Mouse (Mus musculus) forebrain, embryonic 12.5 days (tissue): ENCODE measurements at regions not wholly inside any gene's neighbourhood (a gene's known extent, or its start where the extent isn't known, plus 50 kb on each side); places are given as distances from the start of the nearest gene placed in this dataset.

Experiments used
- ATAC-seq: fragments of 200-750 bp; cut with Nextera tagmentation; 2 replicates; pipeline ENCODE4 v1.8.0; 2017; ENCODE audit warnings: moderate TSS enrichment; ENCODE audit not compliant: low FRiP score
- H3K27ac ChIP-seq: fragments of 300-500 bp; sonication (generic); 2 replicates; pipeline ENCODE4 v1.5.1; 2016; ENCODE audit warnings: mild to moderate bottlenecking
- H3K27me3 ChIP-seq: fragments of 300-500 bp; sonication (generic); 2 replicates; pipeline ENCODE4 v1.6.1; 2016; ENCODE audit warnings: mild to moderate bottlenecking
- H3K36me3 ChIP-seq: fragments of 300-500 bp; sonication (generic); replicated peaks from 2 replicates; pipeline ENCODE4 v1.6.1; 2016; ENCODE audit warnings: mild to moderate bottlenecking
- H3K4me1 ChIP-seq: fragments of 300-500 bp; sonication (generic); 2 replicates; pipeline ENCODE4 v1.6.1; 2016
- H3K4me2 ChIP-seq: fragments of 300-500 bp; sonication (generic); 2 replicates; pipeline ENCODE4 v1.6.1; 2016; ENCODE audit warnings: mild to moderate bottlenecking, moderate library complexity
- H3K4me3 ChIP-seq: fragments of 300-500 bp; sonication (generic); replicated peaks from 2 replicates; pipeline ENCODE4 v1.5.1; 2016; ENCODE audit warnings: mild to moderate bottlenecking
- H3K9ac ChIP-seq: fragments of 300-500 bp; sonication (generic); 2 replicates; pipeline ENCODE4 v1.6.1; 2016; ENCODE audit warnings: mild to moderate bottlenecking
- H3K9me3 ChIP-seq: fragments of 300-500 bp; sonication (generic); 2 replicates; pipeline ENCODE4 v1.6.1; 2016
- WGBS: fragments of 180-500 bp; shearing (Covaris S2); methylation state at CpG from one replicate; pipeline ENCODE4 v1.1.7; 2016; 5-methylcytosine and 5-hydroxymethylcytosine counted together

DNA sequence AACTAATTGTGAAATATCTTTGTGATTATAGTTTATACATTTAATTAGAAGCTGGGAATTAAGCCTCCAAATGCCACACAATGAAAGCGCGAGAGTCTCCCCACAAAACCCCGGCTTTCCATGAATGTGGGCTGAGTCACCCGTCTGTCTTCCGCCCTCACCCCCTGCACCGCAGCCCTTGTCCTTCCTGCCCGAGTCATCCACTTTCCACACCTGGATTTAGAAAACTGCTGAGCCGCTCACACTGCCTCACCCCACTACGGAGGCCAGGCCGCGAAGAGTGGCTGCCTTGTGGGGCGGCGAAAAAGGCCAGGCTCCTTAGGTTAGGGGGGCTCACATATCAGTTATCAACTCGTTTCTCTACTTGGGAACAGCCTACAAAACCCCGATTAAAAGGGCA lies 177.9 kb upstream of the Map3k1 start:
- ATAC-seq = no peak
- WGBS = 87% methylated on average over 15 of the region's 15 CpGs

GRCm38 (mm10) chr13:111987420-111987819 lies 178.6 kb upstream of the Map3k1 start:
- H3K27me3 ChIP-seq = peaks cover 6% of the 10 kb centered on the region; the same call in 1 of the 2 replicates
- WGBS = 94% methylated on average over 3 of the region's 3 CpGs
- H3K9ac ChIP-seq = no peak overlapping the region
- H3K4me2 ChIP-seq = no peak overlapping the region
- no peak overlapping the region for H3K27ac ChIP-seq
- no peaks in the 10 kb centered on the region for H3K36me3 ChIP-seq
- no peaks in the 10 kb centered on the region for H3K9me3 ChIP-seq
- H3K4me1 ChIP-seq = peaks cover 18% of the 10 kb centered on the region
- no peak for ATAC-seq
- no peak overlapping the region for H3K4me3 ChIP-seq

More for the DNA sequence above, 177.9 kb upstream of the Map3k1 start:
- Histone ChIP-seq H3K4me1 (peaks cover 18% of the 10 kb centered on the region), H3K4me3 (no peak overlapping the region), H3K36me3 (no peaks in the 10 kb centered on the region), H3K9me3 (no peaks in the 10 kb centered on the region), H3K27ac (no peak overlapping the region), H3K27me3 (peaks cover 6% of the 10 kb centered on the region; the same call in 1 of the 2 replicates), H3K9ac (no peak overlapping the region), H3K4me2 (no peak overlapping the region)

DNA sequence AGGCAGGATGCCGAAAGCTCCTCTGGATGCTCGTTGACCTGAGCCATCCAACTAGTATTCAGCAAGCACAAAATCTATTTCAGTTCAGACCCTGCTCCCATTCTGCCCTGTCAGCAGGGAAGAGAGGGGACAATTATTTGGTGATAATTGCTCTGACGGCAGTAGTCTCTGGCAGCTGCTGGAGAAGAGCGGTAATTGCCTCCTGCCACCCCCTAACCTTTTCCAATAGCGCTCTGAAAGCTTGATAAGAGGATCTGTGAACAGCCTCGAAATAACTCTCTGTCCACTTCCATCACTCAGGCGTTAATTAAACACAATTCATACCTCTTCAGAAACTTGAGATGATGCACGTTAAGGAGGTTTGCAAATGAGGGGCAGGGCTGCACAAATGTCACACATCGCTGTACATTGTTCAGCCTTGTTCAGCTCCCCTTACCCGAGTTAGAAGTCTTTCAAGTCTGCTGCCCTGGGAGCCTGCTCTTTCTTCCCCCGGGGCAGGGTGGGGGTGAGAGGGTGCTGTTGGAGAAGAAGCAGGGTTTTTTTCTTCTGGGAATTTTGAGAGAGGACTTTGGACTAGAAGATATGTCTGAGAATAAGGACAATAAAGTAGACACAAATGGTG lies 182.2 kb upstream of the Map3k1 start:
- Histone ChIP-seq H3K9me3 (no peaks in the 10 kb centered on the region), H3K36me3 (no peaks in the 10 kb centered on the region), H3K27me3 (peaks cover 9% of the 10 kb centered on the region; the same call in 1 of the 2 replicates), H3K4me3 (no peak overlapping the region), H3K27ac (peak overlapping the region; percentile 76), H3K4me1 (peaks cover 15% of the 10 kb centered on the region), H3K9ac (no peak overlapping the region), H3K4me2 (peak overlapping the region; percentile 24)
- ATAC-seq = peak; percentile 90
- WGBS = 6% methylated on average over 11 of the region's 11 CpGs

DNA sequence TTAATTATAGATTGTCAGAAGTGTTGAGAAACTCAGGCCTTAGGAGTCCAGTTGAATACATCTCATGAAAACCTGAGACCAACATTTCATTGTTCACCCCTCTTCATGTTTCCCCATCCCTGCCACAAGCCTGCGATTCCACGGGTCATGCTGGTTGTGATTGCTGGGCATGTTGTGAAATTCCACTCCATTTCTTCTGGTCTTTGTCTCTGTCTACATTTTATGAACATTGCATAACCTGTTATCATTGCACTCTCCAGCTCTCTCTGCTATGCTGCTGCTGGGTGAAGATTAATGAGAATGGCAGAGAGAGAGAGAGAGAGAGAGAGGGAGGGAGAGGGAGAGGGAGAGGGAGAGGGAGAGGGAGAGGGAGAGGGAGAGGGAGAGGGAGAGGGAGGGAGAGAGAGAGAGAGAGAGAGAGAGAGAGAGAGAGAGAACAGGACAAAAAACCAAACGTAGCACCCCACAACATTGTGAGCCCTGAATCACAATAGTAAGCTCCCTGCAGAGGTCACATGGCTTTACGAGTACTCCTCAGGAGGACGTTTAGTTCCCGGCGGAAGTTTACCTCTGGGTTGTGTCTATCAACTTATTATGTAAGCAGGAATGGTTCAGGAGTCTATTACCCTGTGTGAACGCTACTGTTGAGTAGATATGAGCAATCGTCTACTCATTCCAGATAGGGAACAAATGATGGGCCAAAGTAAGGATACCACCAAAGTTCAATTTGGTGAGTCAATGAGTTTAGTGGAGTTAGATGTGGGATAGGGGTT lies 183.5 kb upstream of the Map3k1 start:
- no peak for ATAC-seq
- peaks cover 9% of the 10 kb centered on the region; the same call in 1 of the 2 replicates for H3K27me3 ChIP-seq
- no peaks in the 10 kb centered on the region for H3K9me3 ChIP-seq
- WGBS = 77% methylated on average over 9 of the region's 9 CpGs
- no peak overlapping the region for H3K4me2 ChIP-seq
- H3K9ac ChIP-seq = no peak overlapping the region
- H3K4me3 ChIP-seq = no peak overlapping the region
- peaks cover 20% of the 10 kb centered on the region for H3K4me1 ChIP-seq
- H3K27ac ChIP-seq = no peak overlapping the region
- H3K36me3 ChIP-seq = no peaks in the 10 kb centered on the region

DNA sequence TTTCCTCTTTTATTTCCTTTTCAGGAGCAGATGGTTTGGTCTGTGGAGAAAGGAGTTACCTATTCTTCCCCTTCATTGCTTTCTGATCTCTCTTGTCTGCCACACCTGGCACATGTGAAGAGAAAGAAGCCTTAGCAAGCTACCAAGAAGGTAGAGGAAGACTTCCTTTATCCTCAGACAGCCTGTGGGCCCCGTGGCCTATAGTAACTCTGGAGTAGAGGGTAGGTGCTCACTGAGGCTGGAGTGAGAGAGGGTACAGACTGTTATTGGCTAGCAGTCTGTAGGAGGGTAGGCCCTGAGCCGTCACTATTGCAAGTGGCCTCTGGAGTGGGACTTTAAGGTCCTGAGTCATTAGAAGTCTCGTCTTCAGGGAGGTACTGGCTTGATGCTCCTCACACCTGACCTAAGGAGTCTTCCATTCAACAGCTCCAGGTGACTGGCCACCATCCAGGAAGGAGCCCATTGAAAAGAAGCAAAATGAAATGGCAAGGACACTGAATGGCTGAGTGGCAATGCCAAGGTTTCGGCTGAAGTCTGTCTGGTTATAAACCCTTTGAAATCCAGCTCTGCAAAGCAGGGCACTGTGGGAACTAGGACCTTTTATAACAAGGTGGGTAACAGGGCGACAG lies 186.2 kb upstream of the Map3k1 start:
- Histone ChIP-seq H3K27ac (no peak overlapping the region), H3K4me1 (peaks cover 20% of the 10 kb centered on the region), H3K9me3 (no peaks in the 10 kb centered on the region), H3K36me3 (no peaks in the 10 kb centered on the region), H3K4me3 (no peak overlapping the region), H3K9ac (no peak overlapping the region), H3K4me2 (no peak overlapping the region), H3K27me3 (peaks cover 3% of the 10 kb centered on the region; the same call in 1 of the 2 replicates)
- ATAC-seq = no peak
- 87% methylated on average over 5 of the region's 5 CpGs for WGBS

DNA sequence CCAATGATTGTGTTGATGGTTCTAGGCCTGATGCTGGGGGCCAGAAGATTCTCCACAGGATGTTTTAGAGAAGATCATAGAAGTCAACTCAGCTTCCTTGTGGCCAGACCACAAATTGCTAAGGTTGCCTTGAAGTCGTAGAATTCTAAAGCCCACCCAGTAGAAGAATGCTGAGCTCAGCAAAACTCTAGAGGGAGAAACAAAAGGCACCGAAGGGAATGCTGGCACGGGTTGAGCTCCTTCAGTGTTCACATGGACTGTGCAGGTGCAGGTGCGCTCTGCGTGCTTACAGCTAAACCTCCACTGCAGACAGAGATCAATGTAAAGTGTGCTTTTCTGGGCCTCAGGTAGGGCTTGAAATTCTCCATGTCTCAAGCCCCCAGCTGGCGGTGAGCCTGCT lies 186.9 kb upstream of the Map3k1 start:
- Histone ChIP-seq H3K9ac (no peak overlapping the region), H3K27ac (no peak overlapping the region), H3K36me3 (no peaks in the 10 kb centered on the region), H3K4me2 (no peak overlapping the region), H3K9me3 (no peaks in the 10 kb centered on the region), H3K4me3 (no peak overlapping the region), H3K4me1 (peaks cover 19% of the 10 kb centered on the region), H3K27me3 (peaks cover 3% of the 10 kb centered on the region; the same call in 1 of the 2 replicates)
- WGBS = 77% methylated on average over 6 of the region's 6 CpGs
- ATAC-seq = no peak

DNA sequence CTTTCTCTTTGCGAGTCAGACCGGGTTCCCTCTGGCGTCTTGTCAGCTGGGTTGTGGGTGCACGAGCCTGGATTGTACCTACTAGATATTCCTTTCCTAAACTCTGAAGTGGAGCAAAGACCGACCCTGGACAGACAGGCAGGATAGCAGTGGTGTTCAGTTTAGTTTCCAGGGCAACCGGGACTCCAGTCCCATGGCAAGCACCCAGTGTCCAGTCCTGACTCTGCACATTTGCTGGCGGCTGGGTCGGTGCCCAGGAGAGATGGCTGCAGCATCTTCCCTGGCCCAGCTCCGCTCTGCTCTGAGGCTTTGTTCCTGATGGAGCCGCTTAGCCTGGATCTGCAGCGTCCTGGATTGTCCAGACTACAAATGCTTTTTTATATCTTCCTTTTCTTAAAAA lies 188.1 kb upstream of the Map3k1 start:
- H3K4me1 ChIP-seq = peaks cover 22% of the 10 kb centered on the region
- H3K27me3 ChIP-seq = peaks cover 3% of the 10 kb centered on the region; the same call in 1 of the 2 replicates
- ATAC-seq = no peak
- H3K36me3 ChIP-seq = no peaks in the 10 kb centered on the region
- no peaks in the 10 kb centered on the region for H3K9me3 ChIP-seq
- H3K9ac ChIP-seq = no peak overlapping the region
- H3K4me2 ChIP-seq = no peak overlapping the region
- H3K27ac ChIP-seq = no peak overlapping the region
- no peak overlapping the region for H3K4me3 ChIP-seq
- WGBS = 71% methylated on average over 11 of the region's 11 CpGs

DNA sequence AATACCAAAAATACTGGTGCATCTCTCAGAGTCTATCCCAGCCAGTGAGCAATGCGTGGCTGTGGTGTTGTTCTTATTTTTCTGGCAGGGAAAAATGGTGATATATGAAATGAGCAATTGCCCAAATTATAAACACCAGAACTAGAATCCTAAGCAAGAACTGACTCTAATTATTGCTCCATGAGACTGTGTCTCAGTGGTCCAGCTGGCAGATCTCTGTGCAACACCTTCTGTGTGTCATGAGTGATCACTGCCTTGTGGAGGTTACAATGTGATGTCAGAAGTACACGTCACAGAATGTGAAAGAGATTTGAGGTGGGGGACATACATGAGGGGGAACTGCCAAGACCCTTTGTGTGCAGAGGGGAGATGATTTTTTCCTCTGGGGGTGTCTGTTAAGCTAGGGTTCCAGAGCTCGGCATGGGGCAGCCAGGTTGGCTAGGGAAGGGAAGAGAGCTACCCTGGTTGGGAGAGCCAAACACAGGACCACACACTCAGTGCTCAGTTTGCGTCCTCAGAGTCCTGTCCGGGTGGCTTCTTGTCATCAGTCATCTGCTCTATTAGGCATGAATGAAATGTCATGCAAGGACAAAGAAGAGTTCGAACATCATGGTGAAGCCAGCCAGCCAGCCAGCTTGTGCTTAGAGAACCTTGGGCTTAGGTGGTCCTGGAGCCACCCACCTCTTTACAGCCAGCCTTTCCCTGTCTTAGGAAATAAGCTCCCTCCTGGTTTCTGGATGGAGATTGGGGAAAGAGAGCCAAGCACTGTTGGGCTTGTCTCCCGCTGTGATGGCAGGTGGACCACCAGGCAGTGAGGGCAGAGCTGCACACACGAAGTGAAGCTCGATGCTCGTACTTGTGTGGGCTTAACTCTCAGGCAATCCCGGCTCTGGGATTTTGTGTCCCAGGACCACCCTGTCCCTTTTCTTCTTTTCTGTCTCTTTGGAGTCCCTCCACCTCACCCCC lies 189.5 kb upstream of the Map3k1 start:
- H3K36me3 ChIP-seq = no peaks in the 10 kb centered on the region
- WGBS = 78% methylated on average over 11 of the region's 11 CpGs
- ATAC-seq = no peak
- H3K9ac ChIP-seq = no peak overlapping the region
- peaks cover 22% of the 10 kb centered on the region for H3K4me1 ChIP-seq
- H3K4me3 ChIP-seq = no peak overlapping the region
- H3K27me3 ChIP-seq = peaks cover 3% of the 10 kb centered on the region; the same call in 1 of the 2 replicates
- H3K9me3 ChIP-seq = no peaks in the 10 kb centered on the region
- H3K4me2 ChIP-seq = no peak overlapping the region
- H3K27ac ChIP-seq = no peak overlapping the region

- peaks cover 22% of the 10 kb centered on the region for H3K4me1 ChIP-seq
- 82% methylated on average over 6 of the region's 6 CpGs for WGBS
- no peaks in the 10 kb centered on the region for H3K9me3 ChIP-seq
- no peak overlapping the region for H3K4me2 ChIP-seq
- H3K27me3 ChIP-seq = peaks cover 2% of the 10 kb centered on the region; the same call in 1 of the 2 replicates
- no peak overlapping the region for H3K9ac ChIP-seq
- no peak for ATAC-seq
- H3K27ac ChIP-seq = no peak overlapping the region
- H3K36me3 ChIP-seq = no peaks in the 10 kb centered on the region
- H3K4me3 ChIP-seq = no peak overlapping the region
Observed at GRCm38 (mm10) chr13:111999647-112000292, 191.0 kb upstream of the Map3k1 start.

DNA sequence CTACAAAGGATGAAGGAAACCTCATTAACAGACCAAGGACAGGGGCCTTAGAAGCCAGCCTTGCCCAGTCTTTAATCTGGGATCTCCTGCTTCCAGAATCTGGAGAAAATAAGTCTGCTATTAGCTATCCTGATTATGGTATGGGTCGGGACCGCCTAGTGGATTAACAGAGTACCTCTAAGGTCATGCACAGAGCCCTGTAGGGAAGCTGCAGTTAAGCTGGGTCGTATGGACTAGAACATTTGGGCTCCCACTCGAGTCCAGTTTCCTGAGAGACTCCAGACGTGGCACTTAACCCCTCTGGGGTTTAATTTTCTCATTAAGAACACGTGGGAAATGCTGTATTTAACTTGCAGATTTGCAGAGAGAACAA lies 191.5 kb upstream of the Map3k1 start:
- no peaks in the 10 kb centered on the region for H3K27me3 ChIP-seq
- H3K36me3 ChIP-seq = no peaks in the 10 kb centered on the region
- H3K9me3 ChIP-seq = no peaks in the 10 kb centered on the region
- no peak overlapping the region for H3K4me3 ChIP-seq
- no peak overlapping the region for H3K9ac ChIP-seq
- H3K4me1 ChIP-seq = peaks cover 22% of the 10 kb centered on the region
- 47% methylated on average over 6 of the region's 6 CpGs for WGBS
- no peak overlapping the region for H3K4me2 ChIP-seq
- no peak overlapping the region for H3K27ac ChIP-seq
- ATAC-seq = no peak

DNA sequence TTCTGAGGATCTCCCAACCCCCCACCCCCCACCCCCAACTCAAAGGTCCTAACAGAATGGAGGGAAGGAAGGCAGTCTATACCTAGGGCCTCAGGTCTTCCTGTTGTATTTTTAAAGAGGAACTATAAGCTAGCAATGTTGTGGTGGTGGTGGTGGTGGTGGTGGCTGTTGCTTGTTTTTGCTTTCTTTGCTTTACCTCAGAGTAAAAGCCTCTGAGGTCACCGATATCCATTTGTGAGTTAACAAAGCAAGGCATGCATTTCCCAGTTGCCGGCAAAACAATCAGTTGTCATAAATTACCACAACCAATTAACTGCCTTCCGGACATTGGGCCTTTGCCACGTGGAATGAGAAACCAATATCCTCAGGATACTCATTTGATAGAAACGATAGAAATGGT lies 191.9 kb upstream of the Map3k1 start:
- Histone ChIP-seq H3K4me3 (no peak overlapping the region), H3K9ac (no peak overlapping the region), H3K4me2 (no peak overlapping the region), H3K27ac (no peak overlapping the region), H3K36me3 (no peaks in the 10 kb centered on the region), H3K27me3 (no peaks in the 10 kb centered on the region), H3K4me1 (peaks cover 22% of the 10 kb centered on the region), H3K9me3 (no peaks in the 10 kb centered on the region)
- 41% methylated on average over 5 of the region's 5 CpGs for WGBS
- no peak for ATAC-seq
